Mouse (Mus musculus) intestine, embryonic 15.5 days (tissue): ENCODE data around the gene Dnajb6. TPM values are rescaled to one million over a fixed set of nuclear protein-coding genes. Genes with fewer than 3 reads are reported as not detected.

Source experiments
- ATAC-seq: fragments of 200-750 bp; cut with Nextera tagmentation; 2 replicates; pipeline ENCODE4 v1.8.0; 2017; ENCODE audit warnings: moderate TSS enrichment, moderate library complexity
- H3K27ac ChIP-seq: fragments of 300-500 bp; sonication (generic); 2 replicates; pipeline ENCODE4 v1.5.1; 2015; ENCODE audit warnings: mild to moderate bottlenecking, inconsistent platforms
- H3K27me3 ChIP-seq: fragments of 300-500 bp; sonication (generic); replicated peaks from 2 replicates; pipeline ENCODE4 v1.6.1; 2015; ENCODE audit warnings: inconsistent platforms
- H3K36me3 ChIP-seq: fragments of 300-500 bp; sonication (generic); 2 replicates; pipeline ENCODE4 v1.6.1; 2015; ENCODE audit warnings: inconsistent platforms
- H3K4me1 ChIP-seq: fragments of 300-500 bp; sonication (generic); replicated peaks from 2 replicates; pipeline ENCODE4 v1.6.1; 2015; ENCODE audit warnings: inconsistent platforms
- H3K4me2 ChIP-seq: fragments of 300-500 bp; sonication (generic); replicated peaks from 2 replicates; pipeline ENCODE4 v1.6.1; 2015; ENCODE audit warnings: mild to moderate bottlenecking, inconsistent platforms
- H3K4me3 ChIP-seq: fragments of 300-500 bp; sonication (generic); replicated peaks from 2 replicates; pipeline ENCODE4 v1.5.1; 2015; ENCODE audit warnings: inconsistent platforms
- H3K9ac ChIP-seq: fragments of 300-500 bp; sonication (generic); 2 replicates; pipeline ENCODE4 v1.6.1; 2015; ENCODE audit warnings: inconsistent platforms
- H3K9me3 ChIP-seq: fragments of 300-500 bp; sonication (generic); 2 replicates; pipeline ENCODE4 v1.6.1; 2016; ENCODE audit warnings: inconsistent platforms
- WGBS: fragments of 180-500 bp; shearing (Covaris S2); methylation state at CpG from one replicate; pipeline ENCODE4 v1.1.7; 2015; 5-methylcytosine and 5-hydroxymethylcytosine counted together
- polyA plus RNA-seq: library from polyadenylated mRNA; unstranded; fragments of >200 nt; fragmentation: Nextera tagmentation; extraction: Ambion mirVana; gene quantifications from 2 replicates; pipeline ENCODE4 v1.2.1, GENCODE M21; 2015

Dnajb6 gene
- polyA plus RNA-seq, 1 experiment from 2014 or later = 138 TPM

DNA sequence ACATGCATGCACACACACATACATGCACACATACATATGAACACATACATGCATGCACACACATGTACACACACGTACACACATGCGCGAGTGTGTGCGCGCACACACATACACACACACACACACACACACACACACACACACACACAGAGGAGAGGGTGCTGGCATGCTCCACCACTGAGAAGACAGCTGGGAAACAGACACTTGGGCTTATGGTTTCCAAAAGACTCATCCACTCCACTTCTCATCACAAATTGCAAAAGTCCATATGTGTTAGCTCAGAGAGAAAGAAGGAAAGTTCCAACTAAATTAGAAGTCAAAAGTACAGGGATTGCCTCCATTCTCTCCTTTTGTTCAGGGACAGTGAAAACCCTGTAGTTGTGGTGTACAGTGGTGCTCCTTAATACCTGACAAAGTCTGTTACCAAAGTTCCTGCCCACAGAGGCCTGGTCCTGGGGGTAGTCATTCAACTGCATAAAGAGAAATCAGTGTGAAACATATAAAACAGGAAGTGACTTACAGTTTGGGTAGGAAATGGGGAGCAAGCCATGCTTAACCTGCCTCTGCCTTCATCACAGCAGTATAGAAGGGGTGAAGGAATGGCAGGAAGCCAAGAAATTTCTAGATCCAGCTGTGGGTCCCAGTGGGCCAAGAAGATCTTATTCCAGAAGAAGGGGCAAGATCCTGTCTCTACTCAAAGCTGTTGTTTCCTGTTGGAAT is 81.2 kb downstream of the Dnajb6 start:
- H3K9ac ChIP-seq = no peak overlapping the region
- H3K27me3 ChIP-seq = no peaks in the 10 kb centered on the region
- no peaks in the 10 kb centered on the region for H3K9me3 ChIP-seq
- H3K4me3 ChIP-seq = no peak overlapping the region
- no peak overlapping the region for H3K4me2 ChIP-seq
- H3K27ac ChIP-seq = no peak overlapping the region
- WGBS = 94% methylated on average over 5 of the region's 5 CpGs
- no peak for ATAC-seq
- H3K36me3 ChIP-seq = no peaks in the 10 kb centered on the region
- H3K4me1 ChIP-seq = no peaks in the 10 kb centered on the region

DNA sequence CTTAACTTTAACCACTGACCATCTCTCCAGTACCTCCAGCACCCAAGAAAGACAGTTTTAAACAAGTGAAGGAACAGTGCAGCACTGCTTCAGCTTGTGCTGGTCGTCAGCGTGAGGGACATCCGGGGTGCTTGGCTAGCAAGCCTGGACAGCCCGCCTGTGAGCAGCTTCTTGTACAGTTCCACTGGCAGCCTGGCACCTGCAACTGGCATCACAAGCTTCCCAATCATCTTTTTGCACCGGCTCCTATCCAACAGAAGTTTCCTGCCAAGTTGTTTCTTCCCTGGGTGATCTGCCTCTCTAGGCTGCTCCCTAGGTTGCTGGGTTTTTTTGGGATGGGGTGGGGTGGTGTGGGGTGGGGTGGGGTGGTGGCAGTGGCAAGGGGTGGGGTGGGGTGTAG is 81.9 kb downstream of the Dnajb6 start:
- no peak for ATAC-seq
- H3K4me3 ChIP-seq = no peak overlapping the region
- 86% methylated on average over 5 of the region's 5 CpGs for WGBS

DNA sequence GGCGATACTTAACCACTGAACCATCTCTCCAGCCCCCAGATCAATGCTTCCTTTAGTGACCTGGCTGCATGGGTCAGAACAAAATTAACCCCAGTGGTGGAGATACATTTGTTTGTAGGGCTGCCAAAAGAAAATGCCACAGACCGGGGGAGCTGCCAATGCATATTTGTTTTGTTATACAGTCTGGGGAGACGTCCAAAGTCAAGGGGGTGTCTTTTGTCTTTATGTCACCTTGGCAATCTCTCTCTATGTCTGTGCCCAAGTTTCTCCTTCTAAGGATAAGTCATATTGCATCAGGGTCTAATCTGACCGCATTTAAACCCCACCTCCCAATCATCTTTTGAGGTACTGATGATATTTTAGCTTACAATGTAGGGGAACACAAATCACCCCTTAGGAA is 82.8 kb downstream of the Dnajb6 start:
- H3K4me1 ChIP-seq = no peaks in the 10 kb centered on the region
- no peak overlapping the region for H3K4me3 ChIP-seq
- no peaks in the 10 kb centered on the region for H3K36me3 ChIP-seq
- H3K27ac ChIP-seq = no peak overlapping the region
- no peaks in the 10 kb centered on the region for H3K27me3 ChIP-seq
- ATAC-seq = no peak
- H3K4me2 ChIP-seq = no peak overlapping the region
- WGBS = 74% methylated on average over 4 of the region's 4 CpGs
- no peak overlapping the region for H3K9ac ChIP-seq
- H3K9me3 ChIP-seq = no peaks in the 10 kb centered on the region

More for the DNA sequence above, 81.9 kb downstream of the Dnajb6 start:
- Histone ChIP-seq H3K27ac (no peak overlapping the region), H3K4me1 (no peaks in the 10 kb centered on the region), H3K4me2 (no peak overlapping the region), H3K36me3 (no peaks in the 10 kb centered on the region), H3K9me3 (no peaks in the 10 kb centered on the region), H3K9ac (no peak overlapping the region), H3K27me3 (no peaks in the 10 kb centered on the region)

DNA sequence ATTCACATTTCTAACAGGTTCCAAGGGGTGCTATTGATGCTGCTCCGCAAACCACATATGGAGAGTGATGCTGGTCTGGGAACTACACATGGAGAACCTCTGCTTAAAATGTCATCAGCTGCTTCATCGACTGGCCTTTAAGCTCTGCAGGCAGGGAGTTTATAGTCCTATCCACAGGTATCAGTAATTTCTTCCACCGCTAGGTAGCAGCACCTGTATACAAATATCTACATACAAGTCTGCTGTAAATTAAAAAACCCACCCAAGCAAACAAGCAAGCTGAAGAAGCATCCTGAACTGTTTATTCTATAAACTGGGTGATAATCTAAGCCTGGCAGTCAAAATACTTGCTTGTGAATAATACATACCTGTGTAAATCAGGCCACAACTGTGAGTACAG is 89.3 kb downstream of the Dnajb6 start:
- Histone ChIP-seq H3K4me1 (no peaks in the 10 kb centered on the region), H3K27me3 (no peaks in the 10 kb centered on the region), H3K9me3 (no peaks in the 10 kb centered on the region), H3K4me2 (no peak overlapping the region), H3K9ac (no peak overlapping the region), H3K36me3 (no peaks in the 10 kb centered on the region), H3K27ac (no peak overlapping the region), H3K4me3 (no peak overlapping the region)
- WGBS = 38% methylated on average over 3 of the region's 3 CpGs
- no peak for ATAC-seq

DNA sequence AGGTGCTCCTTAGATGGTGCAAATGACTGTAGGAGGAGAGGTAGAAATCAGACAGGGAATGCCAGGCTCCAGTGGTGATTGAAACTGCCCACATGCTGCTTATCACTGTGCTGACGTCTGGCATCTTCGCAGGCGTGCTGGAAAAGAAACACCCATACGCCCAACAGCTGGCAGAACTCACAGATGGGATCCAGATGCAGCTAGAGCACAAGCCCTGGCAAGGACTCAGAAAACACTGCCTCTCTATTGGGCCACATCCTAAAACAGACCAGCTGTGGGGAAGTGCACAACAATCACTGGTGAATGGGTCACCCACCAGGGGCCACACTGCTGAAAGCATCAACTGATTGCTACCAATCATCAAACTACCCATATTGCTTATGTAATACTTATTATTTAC is 91.3 kb downstream of the Dnajb6 start:
- Histone ChIP-seq H3K4me1 (no peaks in the 10 kb centered on the region), H3K27ac (no peak overlapping the region), H3K9me3 (no peaks in the 10 kb centered on the region), H3K27me3 (no peaks in the 10 kb centered on the region), H3K4me3 (no peak overlapping the region), H3K36me3 (no peaks in the 10 kb centered on the region), H3K9ac (no peak overlapping the region), H3K4me2 (no peak overlapping the region)
- no peak for ATAC-seq
- WGBS = 52% methylated on average over 4 of the region's 4 CpGs

DNA sequence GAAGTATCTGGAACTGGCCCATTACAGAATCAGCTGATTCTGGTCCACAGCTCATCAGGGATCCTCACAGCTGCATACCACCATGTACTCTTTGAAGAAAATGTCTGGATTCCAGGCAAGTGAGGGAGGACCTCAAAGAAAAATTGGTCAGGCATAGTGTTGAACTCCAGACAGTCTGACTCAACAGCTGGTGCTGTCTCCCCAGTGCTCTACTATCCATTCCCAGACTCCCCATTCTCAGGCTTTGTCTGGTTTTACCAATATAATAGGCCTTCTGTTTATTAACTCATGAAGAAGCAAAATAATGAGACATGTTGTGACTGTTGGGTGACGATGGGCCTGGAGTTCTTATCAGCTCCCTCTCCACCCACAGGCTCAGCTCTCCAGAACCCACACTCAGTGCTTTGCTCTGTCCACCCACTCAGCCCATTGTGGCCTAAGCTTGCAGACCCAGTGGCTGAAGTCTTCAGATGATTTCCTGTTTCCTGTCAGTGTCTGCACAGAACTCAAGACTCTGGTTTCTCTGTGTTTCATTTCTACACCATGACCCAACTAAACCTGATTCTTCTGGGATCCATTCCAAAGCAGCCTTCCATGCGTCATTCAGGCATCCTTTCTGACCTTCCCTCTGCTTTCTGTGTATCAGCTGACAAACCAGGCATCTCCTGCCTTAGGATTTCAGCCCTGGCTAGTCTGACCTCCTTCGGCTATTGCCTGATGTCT is 107.1 kb downstream of the Dnajb6 start:
- no peak for ATAC-seq
- H3K4me3 ChIP-seq = no peak overlapping the region
- H3K4me1 ChIP-seq = no peaks in the 10 kb centered on the region
- H3K27me3 ChIP-seq = no peaks in the 10 kb centered on the region
- no peak overlapping the region for H3K4me2 ChIP-seq
- no peak overlapping the region for H3K27ac ChIP-seq
- no peak overlapping the region for H3K9ac ChIP-seq
- no peaks in the 10 kb centered on the region for H3K9me3 ChIP-seq
- WGBS = 58% methylated on average over 3 of the region's 3 CpGs
- H3K36me3 ChIP-seq = no peaks in the 10 kb centered on the region

DNA sequence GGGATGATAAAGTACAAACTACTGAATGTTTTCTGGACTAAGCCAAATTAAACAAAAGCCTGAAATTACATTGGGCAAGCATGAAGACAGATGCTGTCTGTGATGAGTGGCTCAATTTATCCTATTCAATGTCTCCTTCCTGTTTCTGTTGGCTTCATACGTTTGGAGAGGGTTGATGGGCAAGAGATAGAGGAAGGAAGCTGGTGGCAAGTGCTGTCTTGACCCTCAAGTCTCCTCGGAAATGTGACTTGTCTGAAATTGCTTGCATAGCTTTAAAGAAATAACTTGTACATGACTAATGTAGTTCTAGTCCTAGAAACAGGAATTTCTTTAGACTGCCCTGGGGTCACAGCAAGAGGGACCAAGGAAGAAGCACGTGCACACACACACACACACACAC is 109.5 kb downstream of the Dnajb6 start:
- Histone ChIP-seq H3K27ac (no peak overlapping the region), H3K4me3 (no peak overlapping the region), H3K27me3 (no peaks in the 10 kb centered on the region), H3K9ac (no peak overlapping the region), H3K4me2 (no peak overlapping the region), H3K36me3 (no peaks in the 10 kb centered on the region), H3K9me3 (no peaks in the 10 kb centered on the region), H3K4me1 (no peaks in the 10 kb centered on the region)
- 38% methylated on average over 3 of the region's 3 CpGs for WGBS
- no peak for ATAC-seq

DNA sequence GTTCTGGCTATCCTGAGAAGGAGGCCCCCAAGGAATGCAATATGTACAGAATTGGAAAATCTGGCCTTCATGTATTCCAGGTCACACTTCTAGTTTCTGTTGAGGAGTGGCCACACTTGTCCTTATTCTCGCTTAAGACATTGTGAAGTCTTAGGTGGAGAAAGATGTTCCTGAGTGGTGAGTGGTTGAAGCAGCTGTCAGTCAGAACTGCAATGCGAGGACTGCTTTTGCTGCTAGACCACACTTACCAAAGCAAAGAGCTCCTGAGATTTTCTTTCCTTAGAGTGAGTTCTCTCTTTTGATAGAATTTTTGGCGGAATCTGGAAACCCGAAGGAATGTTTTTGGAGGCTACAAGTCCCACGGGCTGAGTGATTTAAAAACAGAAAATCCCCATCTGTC is 112.0 kb downstream of the Dnajb6 start:
- Histone ChIP-seq H3K36me3 (no peaks in the 10 kb centered on the region), H3K4me3 (no peak overlapping the region), H3K9me3 (no peaks in the 10 kb centered on the region), H3K4me2 (no peak overlapping the region), H3K27me3 (no peaks in the 10 kb centered on the region), H3K9ac (no peak overlapping the region), H3K4me1 (no peaks in the 10 kb centered on the region), H3K27ac (no peak overlapping the region)
- ATAC-seq = no peak
- WGBS = 80% methylated on average over 5 of the region's 5 CpGs

DNA sequence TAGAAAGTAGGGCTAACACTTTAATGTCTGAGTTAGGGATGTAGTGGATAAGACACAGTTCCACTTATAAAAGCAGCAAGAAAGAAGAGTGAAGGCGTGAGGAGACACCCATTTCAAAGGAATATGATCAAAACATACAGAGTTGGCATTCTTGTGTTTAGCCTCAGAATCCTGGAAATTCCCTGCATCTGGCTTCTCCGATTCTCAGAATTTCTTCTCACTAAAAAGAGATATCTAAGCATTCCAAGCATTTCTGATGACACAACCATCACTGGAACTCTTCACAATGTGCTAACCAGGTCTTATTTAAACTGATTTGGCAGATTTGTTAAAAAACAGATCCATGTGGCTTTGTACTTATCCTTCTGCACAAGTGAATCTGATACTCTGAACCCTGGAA is 112.6 kb downstream of the Dnajb6 start:
- H3K4me1 ChIP-seq = no peaks in the 10 kb centered on the region
- H3K27ac ChIP-seq = no peak overlapping the region
- H3K9me3 ChIP-seq = no peaks in the 10 kb centered on the region
- H3K4me3 ChIP-seq = no peak overlapping the region
- H3K4me2 ChIP-seq = no peak overlapping the region
- WGBS = 59% methylated on average over 2 of the region's 2 CpGs
- no peaks in the 10 kb centered on the region for H3K36me3 ChIP-seq
- H3K9ac ChIP-seq = no peak overlapping the region
- no peak for ATAC-seq
- no peaks in the 10 kb centered on the region for H3K27me3 ChIP-seq

DNA sequence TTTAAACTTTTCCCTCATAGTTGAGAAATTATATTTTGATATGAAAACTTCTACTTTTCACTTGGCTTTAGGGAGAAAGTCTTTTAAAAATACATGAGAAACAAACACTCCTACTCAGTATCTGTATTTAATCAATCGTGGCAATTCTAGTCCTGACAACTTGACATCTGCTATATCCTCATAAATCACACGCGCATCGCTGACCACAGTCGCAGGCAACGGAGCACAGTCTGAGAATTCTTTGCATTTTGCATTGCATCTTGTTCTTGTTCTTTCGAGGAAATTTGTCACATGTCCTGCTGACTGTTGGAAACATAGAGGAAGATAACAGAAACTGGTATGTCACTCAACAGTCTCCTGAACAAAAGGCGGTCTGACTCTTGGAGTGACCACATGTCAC is 116.9 kb downstream of the Dnajb6 start:
- 53% methylated on average over 8 of the region's 8 CpGs for WGBS
- Histone ChIP-seq H3K4me2 (no peak overlapping the region), H3K4me1 (no peaks in the 10 kb centered on the region), H3K27me3 (no peaks in the 10 kb centered on the region), H3K4me3 (no peak overlapping the region), H3K9ac (no peak overlapping the region), H3K36me3 (no peaks in the 10 kb centered on the region), H3K27ac (no peak overlapping the region), H3K9me3 (no peaks in the 10 kb centered on the region)
- ATAC-seq = no peak

DNA sequence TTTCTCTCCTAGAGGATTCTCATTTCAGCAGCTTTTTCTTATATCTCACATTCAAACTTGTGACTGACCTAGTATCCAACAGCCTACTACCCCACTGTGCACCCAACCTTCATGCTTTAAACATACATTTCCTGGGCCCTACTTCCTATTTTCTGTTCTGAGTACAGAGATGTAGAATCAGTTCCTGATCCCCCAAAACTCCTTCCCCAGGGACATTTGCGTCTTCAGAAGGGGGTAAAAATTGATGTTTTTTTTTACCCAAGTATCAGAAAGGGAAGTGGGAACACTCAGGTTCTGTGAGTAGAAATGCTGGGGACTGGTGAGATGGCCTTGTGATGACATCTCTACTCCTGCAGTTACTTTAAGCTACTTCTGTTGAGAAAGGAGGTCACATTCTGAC is 117.5 kb downstream of the Dnajb6 start:
- no peaks in the 10 kb centered on the region for H3K9me3 ChIP-seq
- no peaks in the 10 kb centered on the region for H3K36me3 ChIP-seq
- no peak overlapping the region for H3K4me3 ChIP-seq
- 89% methylated on average over 1 of the region's 1 CpGs for WGBS
- H3K27me3 ChIP-seq = no peaks in the 10 kb centered on the region
- no peak overlapping the region for H3K4me2 ChIP-seq
- no peaks in the 10 kb centered on the region for H3K4me1 ChIP-seq
- no peak for ATAC-seq
- no peak overlapping the region for H3K27ac ChIP-seq
- no peak overlapping the region for H3K9ac ChIP-seq

DNA sequence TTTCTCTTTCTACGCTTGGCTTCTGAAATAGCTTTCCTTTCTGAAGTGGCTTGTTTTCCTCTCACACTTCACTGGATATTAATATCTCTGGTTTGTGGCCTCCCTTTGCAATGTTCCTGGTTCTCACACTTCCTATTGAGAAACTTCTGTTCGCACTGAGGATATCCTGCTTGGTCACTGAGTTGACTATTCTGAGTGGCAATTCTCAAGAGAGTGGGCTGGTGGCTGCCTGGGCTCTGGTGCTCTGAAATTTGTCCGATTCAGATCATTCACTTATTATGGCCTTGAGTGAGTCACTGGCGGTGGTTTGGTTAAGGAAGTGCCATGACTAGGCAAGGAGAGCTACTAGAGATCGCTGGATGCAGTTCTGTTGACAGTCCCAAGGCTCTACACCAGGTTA is 118.9 kb downstream of the Dnajb6 start:
- H3K36me3 ChIP-seq = no peaks in the 10 kb centered on the region
- H3K4me1 ChIP-seq = no peaks in the 10 kb centered on the region
- H3K9ac ChIP-seq = no peak overlapping the region
- WGBS = 71% methylated on average over 5 of the region's 5 CpGs
- no peaks in the 10 kb centered on the region for H3K9me3 ChIP-seq
- H3K27me3 ChIP-seq = no peaks in the 10 kb centered on the region
- no peak overlapping the region for H3K4me3 ChIP-seq
- H3K27ac ChIP-seq = no peak overlapping the region
- no peak overlapping the region for H3K4me2 ChIP-seq
- no peak for ATAC-seq

DNA sequence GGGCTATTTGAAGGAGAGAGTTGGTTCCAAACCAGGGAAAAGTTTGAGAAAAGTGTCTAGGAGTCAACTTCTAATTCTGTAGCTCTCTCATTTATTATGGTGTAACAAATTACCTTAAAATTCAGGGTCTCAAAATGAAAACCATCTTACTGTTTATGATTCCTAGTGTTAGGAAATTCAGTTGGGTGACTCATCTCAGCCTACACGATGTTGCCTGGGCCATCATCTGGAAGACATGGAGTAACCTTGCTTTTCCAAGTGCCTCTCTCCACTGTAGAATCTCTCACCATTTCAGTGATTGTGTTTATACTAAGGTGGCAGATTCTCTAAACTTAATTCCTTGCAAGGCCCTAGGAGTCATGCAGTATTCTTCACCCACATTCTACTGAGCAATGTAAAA is 119.5 kb downstream of the Dnajb6 start:
- no peak for ATAC-seq
- Histone ChIP-seq H3K9ac (no peak overlapping the region), H3K4me3 (no peak overlapping the region), H3K9me3 (no peaks in the 10 kb centered on the region), H3K36me3 (no peaks in the 10 kb centered on the region), H3K27ac (no peak overlapping the region), H3K4me2 (no peak overlapping the region), H3K4me1 (no peaks in the 10 kb centered on the region), H3K27me3 (no peaks in the 10 kb centered on the region)
- 49% methylated on average over 1 of the region's 1 CpGs for WGBS
